Mouse (Mus musculus) layer of hippocampus, adult 8-10 months (tissue): ENCODE results near the gene Rbm48. TPM values are rescaled to one million over a fixed set of nuclear protein-coding genes. Genes with fewer than 3 reads are reported as not detected.

Experiments used
- DNase-seq, 2 experiments: peaks; one replicate each; pipeline ENCODE4 v3.0.0; 2022; ENCODE audit warnings: low spot score in 2 of 2
- total RNA-seq, 4 experiments: library from RNA; stranded (reverse); gene quantifications; 2 replicates each; pipeline ENCODE4 v1.2.4; 2022

Gene Rbm48
- total RNA-seq, 4 experiments from 2014 or later: 13.4 to 17.5 (median 14.2) TPM

GRCm38 (mm10) chr5:3551481-3551880, 44.9 kb downstream of the Rbm48 start:
- DNase-seq: no peak

- no peak for DNase-seq
Observed at GRCm38 (mm10) chr5:3546226-3546625, 50.2 kb downstream of the Rbm48 start.

GRCm38 (mm10) chr5:3544480-3544769, 52.0 kb downstream of the Rbm48 start:
- DNase-seq: no peak

GRCm38 (mm10) chr5:3543629-3544479, 52.5 kb downstream of the Rbm48 start, which contains the start of gene Fam133b:
Gene Fam133b (plus strand): TSS chr5:3543833.
- DNase-seq: peak; percentile 88 to 97

GRCm38 (mm10) chr5:3541871-3542270, 54.5 kb downstream of the Rbm48 start:
- DNase-seq: no peak

GRCm38 (mm10) chr5:3538505-3539472, 57.6 kb downstream of the Rbm48 start:
- DNase-seq: no peak

- DNase-seq: no peak
Observed at GRCm38 (mm10) chr5:3536592-3537212, 59.7 kb downstream of the Rbm48 start.

Other genes with a start within 250 kb of the Rbm48 start
- gene Fam133b, start 52.8 kb downstream of the Rbm48 start, total RNA-seq: 10 to 100 TPM; 40.5 to 47.3 (median 45.4) TPM
- 1 to 10 TPM; 3.9 to 9.0 (median 5.5) TPM for gene 1700109H08Rik, start 25.0 kb downstream of the Rbm48 start, total RNA-seq
- 10 to 100 TPM; 22.8 to 33.8 (median 29.7) TPM for gene Pex1, start 519 bp downstream of the Rbm48 start, total RNA-seq
- not detected for gene Tmbim7, start 54.6 kb upstream of the Rbm48 start, total RNA-seq
- gene Gatad1, start 60.6 kb upstream of the Rbm48 start, total RNA-seq: 100 to 1,000 TPM in 1 of 4 experiments, 10 to 100 TPM in 3; 92.4 to 108 (median 95.7) TPM
- gene Ankib1, start 206.3 kb upstream of the Rbm48 start, total RNA-seq: 100 to 1,000 TPM; 107 to 123 (median 115) TPM
- gene Krit1, start 206.6 kb upstream of the Rbm48 start, total RNA-seq: 10 to 100 TPM; 46.5 to 70.8 (median 55.1) TPM
- gene Lrrd1, start 248.6 kb upstream of the Rbm48 start, total RNA-seq: under 1 TPM; 0.14 to 0.49 (median 0.30) TPM